Mouse (Mus musculus) lung, adult 2 months (tissue): Measurements from ENCODE around the gene Cisd3. TPM values are rescaled to one million over a fixed set of nuclear protein-coding genes. Genes with fewer than 3 reads are reported as not detected.
A peak's percentile ranks its signal among the peaks of the same experiment; 100 is the strongest.

Experiments
- DNase-seq: peaks from one replicate; pipeline ENCODE4 v3.0.0; 2022
- H3K4me1 ChIP-seq: fragments of 200-500 bp; 2 replicates; pipeline ENCODE4 v1.6.1; 2011; ENCODE audit warnings: low read length; ENCODE audit not compliant: control insufficient read depth, insufficient read depth
- H3K4me3 ChIP-seq: fragments of 200-500 bp; replicated peaks from 2 replicates; pipeline ENCODE3; 2011; ENCODE audit warnings: low read depth, mild to moderate bottlenecking, control low read depth, low read length; ENCODE audit errors: extremely low read depth
- CTCF ChIP-seq: fragments of 200-500 bp; IDR thresholded peaks from 2 replicates; pipeline ENCODE4 v1.5.1; 2011; ENCODE audit warnings: mild to moderate bottlenecking, low read length, control low read depth; ENCODE audit not compliant: insufficient read depth
- POLR2A ChIP-seq: fragments of 200-500 bp; IDR thresholded peaks from 2 replicates; pipeline ENCODE4 v1.6.1; 2011; ENCODE audit warnings: low read depth, mild to moderate bottlenecking, control low read depth, low read length, borderline replicate concordance; ENCODE audit errors: extremely low read depth
- WGBS: fragments of 180-500 bp; shearing (Covaris S2); methylation state at CpG from one replicate; pipeline ENCODE4 v1.1.7; 2018; 5-methylcytosine and 5-hydroxymethylcytosine counted together
- polyA plus RNA-seq: library from polyadenylated mRNA; depleted of rRNA; stranded (reverse); fragments of >200 nt; gene quantifications from 2 replicates; pipeline ENCODE4 v1.2.3, GENCODE M21; 2012

Gene Cisd3
- polyA plus RNA-seq, 1 experiment: 34.0 TPM

GRCm38 (mm10) chr11:97669829-97670228 is 15.8 kb upstream of the Cisd3 start:
- 19% methylated on average over 6 of the region's 6 CpGs for WGBS
- Histone ChIP-seq H3K4me1 (peaks cover 9% of the 10 kb centered on the region), H3K4me3 (no peak overlapping the region)
- DNase-seq: no peak
- TF ChIP-seq CTCF (no peak), POLR2A (no peak)

GRCm38 (mm10) chr11:97670234-97671176 is 15.1 kb upstream of the Cisd3 start:
- WGBS: 62% methylated on average over 13 of the region's 13 CpGs
- TF ChIP-seq CTCF (no peak), POLR2A (no peak)
- no peak for DNase-seq
- no peak overlapping the region for H3K4me3 ChIP-seq
- H3K4me1 ChIP-seq: peaks cover 7% of the 10 kb centered on the region

- DNase-seq: no peak
- H3K4me3 ChIP-seq: no peak overlapping the region
- TF ChIP-seq POLR2A (no peak), CTCF (no peak)
- WGBS: 56% methylated on average over 2 of the region's 2 CpGs
- H3K4me1 ChIP-seq: peaks cover 7% of the 10 kb centered on the region
Observed at GRCm38 (mm10) chr11:97671177-97671527, 14.5 kb upstream of the Cisd3 start.

GRCm38 (mm10) chr11:97673148-97673547 is 12.5 kb upstream of the Cisd3 start:
- no peak for DNase-seq
- 86% methylated on average over 11 of the region's 11 CpGs for WGBS
- Histone ChIP-seq H3K4me3 (no peak overlapping the region), H3K4me1 (peaks cover 7% of the 10 kb centered on the region)
- TF ChIP-seq POLR2A (no peak), CTCF (no peak)

GRCm38 (mm10) chr11:97676050-97676754 is 9.4 kb upstream of the Cisd3 start:
- WGBS: 74% methylated on average over 15 of the region's 15 CpGs
- Histone ChIP-seq H3K4me1 (peaks cover 4% of the 10 kb centered on the region; the same call in 1 of the 2 replicates), H3K4me3 (no peak overlapping the region)
- TF ChIP-seq POLR2A (no peak; the same call in 1 of the 2 replicates), CTCF (no peak)
- no peak for DNase-seq

- TF ChIP-seq CTCF (no peak), POLR2A (no peak)
- WGBS: 62% methylated on average over 15 of the region's 15 CpGs
- no peak for DNase-seq
- Histone ChIP-seq H3K4me1 (peaks cover 4% of the 10 kb centered on the region; the same call in 1 of the 2 replicates), H3K4me3 (no peak overlapping the region)
Observed at GRCm38 (mm10) chr11:97677381-97677780, 8.2 kb upstream of the Cisd3 start.

- no peak for DNase-seq
- Histone ChIP-seq H3K4me1 (peaks cover 4% of the 10 kb centered on the region; the same call in 1 of the 2 replicates), H3K4me3 (no peak overlapping the region)
- 58% methylated on average over 8 of the region's 8 CpGs for WGBS
- TF ChIP-seq POLR2A (peak; percentile 14; the same call in 1 of the 2 replicates), CTCF (no peak)
Observed at GRCm38 (mm10) chr11:97677842-97678241, 7.8 kb upstream of the Cisd3 start.

GRCm38 (mm10) chr11:97678301-97678700 is 7.3 kb upstream of the Cisd3 start:
- Histone ChIP-seq H3K4me1 (peaks cover 4% of the 10 kb centered on the region; the same call in 1 of the 2 replicates), H3K4me3 (no peak overlapping the region)
- no peak for DNase-seq
- 83% methylated on average over 15 of the region's 15 CpGs for WGBS
- TF ChIP-seq POLR2A (no peak), CTCF (no peak)

- TF ChIP-seq POLR2A (no peak), CTCF (no peak)
- DNase-seq: peak; percentile 49
- Histone ChIP-seq H3K4me1 (peaks cover 11% of the 10 kb centered on the region), H3K4me3 (no peak overlapping the region)
- 46% methylated on average over 12 of the region's 12 CpGs for WGBS
Observed at GRCm38 (mm10) chr11:97680430-97680829, 5.2 kb upstream of the Cisd3 start.
